8 mouse cellular contexts compared by ENCODE assay signal in the genomic region with DNA sequence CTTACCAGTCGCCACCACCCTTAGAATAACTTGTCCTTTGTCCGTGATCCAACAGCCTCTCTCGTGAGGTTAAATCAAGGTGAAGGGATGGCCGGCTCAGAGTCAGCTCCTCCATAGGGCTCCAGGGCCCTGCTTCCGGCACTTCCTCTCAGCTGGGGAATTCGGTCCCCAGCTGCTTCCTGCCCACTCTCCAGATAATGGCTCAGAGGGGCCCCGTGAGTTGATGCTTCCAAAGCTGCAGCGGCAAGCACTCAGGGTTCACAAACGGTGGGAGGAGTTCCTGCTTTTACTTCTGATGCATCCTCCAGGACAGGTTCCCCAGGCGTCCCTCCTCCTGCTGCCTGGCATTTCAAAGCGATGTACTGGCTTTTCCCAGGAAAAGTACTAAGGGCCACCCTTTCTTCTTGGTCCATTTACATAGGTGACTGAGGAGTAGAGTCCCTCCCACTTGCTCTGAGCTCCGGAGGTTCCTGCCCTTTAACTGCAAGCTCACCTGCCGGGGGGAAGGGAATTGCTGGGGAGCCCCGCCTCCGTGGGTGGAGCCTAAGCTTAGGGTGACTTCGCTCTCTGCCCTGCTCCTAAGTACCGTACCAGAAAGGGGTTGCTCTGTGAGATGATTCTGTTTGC.
A peak's percentile ranks its signal among the peaks of the same experiment; 100 is the strongest.
DNase-seq lines count a peak whose midpoint lies in the region; ATAC-seq and TF ChIP-seq lines count a peak whose summit lies in the region.

No protein-coding gene starts in this region.

- peak; percentile 52; the same call in 1 of the 2 replicates for ATAC-seq in forebrain, embryonic 15.5 days (replicated peaks)
- ATAC-seq in hindbrain, embryonic 16.5 days: peak; percentile 41
- ATAC-seq in midbrain, postnatal 0 days (ENCODE audit: low FRiP score): no peak

- no peak for TF ChIP-seq POLR2A in liver, adult 2 months (IDR thresholded peaks at IDR 0.05; ENCODE audit: extremely low read depth, insufficient read depth, low read length)

- peaks cover 7% of the 10 kb centered on the region; the same call in 1 of the 2 replicates for H3K4me1 ChIP-seq in forebrain, embryonic 15.5 days
- peaks cover 7% of the 10 kb centered on the region; the same call in 1 of the 2 replicates for H3K4me1 ChIP-seq in hindbrain, embryonic 16.5 days (ENCODE audit: control insufficient read depth, insufficient read depth, low read depth, low read length)
- peaks cover 6% of the 10 kb centered on the region; the same call in 1 of the 2 replicates for H3K4me1 ChIP-seq in liver, adult 2 months (ENCODE audit: control insufficient read depth, insufficient read depth, low read length)
- peaks cover 4% of the 10 kb centered on the region; the same call in 1 of the 2 replicates for H3K4me1 ChIP-seq in midbrain, postnatal 0 days (ENCODE audit: insufficient read depth, low read length)

- peak overlapping the region; percentile 28 for H3K4me2 ChIP-seq in forebrain, embryonic 15.5 days (replicated peaks)
- peak overlapping the region; percentile 37 for H3K4me2 ChIP-seq in hindbrain, embryonic 16.5 days (ENCODE audit: low read length)
- no peak overlapping the region for H3K4me2 ChIP-seq in midbrain, postnatal 0 days (ENCODE audit: low read depth, low read length, poor library complexity, severe bottlenecking)

- H3K36me3 ChIP-seq in forebrain, embryonic 15.5 days: no peaks in the 10 kb centered on the region
- no peaks in the 10 kb centered on the region for H3K36me3 ChIP-seq in hindbrain, embryonic 16.5 days (ENCODE audit: control insufficient read depth, insufficient read depth, low read length)
- no peaks in the 10 kb centered on the region for H3K36me3 ChIP-seq in liver, adult 2 months (ENCODE audit: control insufficient read depth, insufficient read depth, low read length)
- no peaks in the 10 kb centered on the region for H3K36me3 ChIP-seq in midbrain, postnatal 0 days (ENCODE audit: insufficient read depth, low read length)

- H3K79me2 ChIP-seq in liver, adult 2 months (ENCODE audit: control insufficient read depth, insufficient read depth, low read length): no peaks in the 10 kb centered on the region

- WGBS in forebrain, embryonic 15.5 days: 15% methylated on average over 17 of the region's 17 CpGs
- WGBS in hindbrain, embryonic 16.5 days: 9% methylated on average over 17 of the region's 17 CpGs
- 25% methylated on average over 17 of the region's 17 CpGs for WGBS in liver, adult 2 months
- WGBS in midbrain, postnatal 0 days: 18% methylated on average over 17 of the region's 17 CpGs

- no peak overlapping the region for H3K9ac ChIP-seq in forebrain, embryonic 15.5 days (replicated peaks)
- 0 out of 2 replicates have a peak overlapping the region, but pooled peaks have one; percentile 5 for H3K9ac ChIP-seq in hindbrain, embryonic 16.5 days (ENCODE audit: low read depth, low read length)
- H3K9ac ChIP-seq in liver, adult 2 months (ENCODE audit: low read depth, low read length): no peak overlapping the region
- H3K9ac ChIP-seq in midbrain, postnatal 0 days (replicated peaks; ENCODE audit: low read length, poor library complexity, severe bottlenecking): no peak overlapping the region

- H3K27me3 ChIP-seq in forebrain, embryonic 15.5 days: no peaks in the 10 kb centered on the region
- no peaks in the 10 kb centered on the region for H3K27me3 ChIP-seq in hindbrain, embryonic 16.5 days (replicated peaks; ENCODE audit: control insufficient read depth, insufficient read depth, low read length)
- H3K27me3 ChIP-seq in liver, adult 2 months (ENCODE audit: control insufficient read depth, insufficient read depth, low read length): no peaks in the 10 kb centered on the region
- no peaks in the 10 kb centered on the region for H3K27me3 ChIP-seq in midbrain, postnatal 0 days (ENCODE audit: insufficient read depth, low read length)

- no peak overlapping the region for H3K4me3 ChIP-seq in forebrain, embryonic 15.5 days
- peak overlapping the region; percentile 6 for H3K4me3 ChIP-seq in hindbrain, embryonic 16.5 days (ENCODE audit: low read length)
- H3K4me3 ChIP-seq in liver, adult 2 months (ENCODE audit: insufficient read depth, low read depth, low read length): no peak overlapping the region
- 0 out of 2 replicates have a peak overlapping the region, but pooled peaks have one; percentile 6 for H3K4me3 ChIP-seq in midbrain, postnatal 0 days (ENCODE audit: low read depth, low read length)

- peak; percentile 3 for DNase-seq in c-Kit-positive CD71-positive TER-119-positive erythroid progenitor cells, embryonic 14.5 days (ENCODE audit: low spot score)
- DNase-seq in liver, adult 2 months (ENCODE audit: extremely low read depth, low read depth, low spot score): peak; percentile 81
- DNase-seq in midbrain, postnatal 0 days (ENCODE audit: low spot score): no peak
- DNase-seq in left cerebral cortex, postnatal 25 days (ENCODE audit: low spot score in 2 of 2): no peak
- no peak for DNase-seq in layer of hippocampus, postnatal 10 days (ENCODE audit: low spot score in 2 of 2)
- DNase-seq in left cerebral cortex, adult 8-10 months (ENCODE audit: low spot score in 2 of 2): no peak

- intact Hi-C loops in left cerebral cortex, postnatal 25 days (cut with DNase I): no loop called here

- no peak overlapping the region for H3K27ac ChIP-seq in forebrain, embryonic 15.5 days (replicated peaks)
- H3K27ac ChIP-seq in hindbrain, embryonic 16.5 days (ENCODE audit: low read depth, low read length): no peak overlapping the region
- no peak overlapping the region for H3K27ac ChIP-seq in liver, adult 2 months (replicated peaks; ENCODE audit: insufficient read depth, low read depth, low read length)
- H3K27ac ChIP-seq in midbrain, postnatal 0 days (ENCODE audit: low read depth, low read length): no peak overlapping the region

- H3K9me3 ChIP-seq in forebrain, embryonic 15.5 days: no peaks in the 10 kb centered on the region
- no peaks in the 10 kb centered on the region for H3K9me3 ChIP-seq in hindbrain, embryonic 16.5 days (ENCODE audit: control insufficient read depth, low read length)
- no peaks in the 10 kb centered on the region for H3K9me3 ChIP-seq in midbrain, postnatal 0 days (ENCODE audit: low read length)

- TF ChIP-seq CTCF in liver, adult 2 months (IDR thresholded peaks at IDR 0.05; ENCODE audit: low read depth, low read length): no peak
- TF ChIP-seq CTCF in midbrain, postnatal 0 days (IDR thresholded peaks at IDR 0.05): no peak

Comparison
In these comparisons a context has a peak if more than half of its experiments do, and no peak if none do; other contexts are left out.
1. DNase-seq: peak in c-Kit-positive CD71-positive TER-119-positive erythroid progenitor cells, embryonic 14.5 days (single experiment) and liver, adult 2 months (single experiment); none in midbrain, postnatal 0 days (single experiment), left cerebral cortex, postnatal 25 days (0 of 2), layer of hippocampus, postnatal 10 days (0 of 2) and left cerebral cortex, adult 8-10 months (0 of 2).
2. H3K4me3 ChIP-seq: peak in hindbrain, embryonic 16.5 days (single experiment) and midbrain, postnatal 0 days (single experiment); none in forebrain, embryonic 15.5 days (single experiment) and liver, adult 2 months (single experiment).